Mouse (Mus musculus): ENCODE results near the gene Plin3. TPM values are rescaled to one million over a fixed set of nuclear protein-coding genes. Genes with fewer than 3 reads are reported as not detected.
A peak's percentile ranks its signal among the peaks of the same experiment; 100 is the strongest.

Gene Plin3
- 25.8 and 26.8 TPM in 2 replicates for polyA plus RNA-seq (2015; fragmentation: Nextera tagmentation; extraction: Ambion mirVana)

GRCm38 (mm10) chr17:56292531-56293222, at the start of gene Plin3:
Plin3 (minus strand) TSS chr17:56292873.
- H3K27me3 ChIP-seq (ENCODE audit: insufficient read depth, low read length): no peaks in the 10 kb centered on the region
- H3K4me2 ChIP-seq (ENCODE audit: low read depth, low read length): peak within 1 kb of the TSS; percentile 86
- peak within 1 kb of the TSS; percentile 93 for H3K27ac ChIP-seq (ENCODE audit: low read depth)
- H3K9ac ChIP-seq (replicated peaks): peak within 1 kb of the TSS; percentile 56; the same call in 1 of the 2 replicates
- DNase-seq: no peak
- H3K4me3 ChIP-seq (ENCODE audit: low read depth, low read length): no peak within 1 kb of the TSS
- TF ChIP-seq EP300 (IDR thresholded peaks at IDR 0.05; ENCODE audit: low read depth) (no peak), CTCF (IDR thresholded peaks at IDR 0.05; ENCODE audit: low read depth) (no peak)
- no peaks in the 10 kb centered on the region for H3K36me3 ChIP-seq (replicated peaks; ENCODE audit: insufficient read depth, low read length)
- peaks cover 39% of the 10 kb centered on the region for H3K4me1 ChIP-seq (ENCODE audit: insufficient read depth)
- H3K9me3 ChIP-seq (ENCODE audit: low read length): no peaks in the 10 kb centered on the region
- 82% methylated on average over 4 of the region's 4 CpGs for WGBS (ENCODE audit: insufficient replicate concordance)
- no peak for ATAC-seq

GRCm38 (mm10) chr17:56340717-56341116, 48.0 kb upstream of the Plin3 start:
- Histone ChIP-seq H3K4me2 (ENCODE audit: low read depth, low read length) (no peak overlapping the region), H3K9ac (replicated peaks) (no peak overlapping the region; the same call in 1 of the 2 replicates), H3K36me3 (replicated peaks; ENCODE audit: insufficient read depth, low read length) (no peaks in the 10 kb centered on the region; the same call in 1 of the 2 replicates), H3K4me1 (ENCODE audit: insufficient read depth) (peaks cover 5% of the 10 kb centered on the region; the same call in 1 of the 2 replicates), H3K27me3 (ENCODE audit: insufficient read depth, low read length) (no peaks in the 10 kb centered on the region), H3K4me3 (ENCODE audit: low read depth, low read length) (no peak overlapping the region), H3K27ac (ENCODE audit: low read depth) (no peak overlapping the region), H3K9me3 (ENCODE audit: low read length) (no peaks in the 10 kb centered on the region)
- ATAC-seq (no peak), DNase-seq (no peak)
- no peak for TF ChIP-seq CTCF (IDR thresholded peaks at IDR 0.05; ENCODE audit: low read depth)
- no peak for TF ChIP-seq EP300 (IDR thresholded peaks at IDR 0.05; ENCODE audit: low read depth)

- no peaks in the 10 kb centered on the region; the same call in 1 of the 2 replicates for H3K36me3 ChIP-seq (replicated peaks; ENCODE audit: insufficient read depth, low read length)
- DNase-seq (peak; percentile 66), ATAC-seq (peak; percentile 52)
- peaks cover 5% of the 10 kb centered on the region; the same call in 1 of the 2 replicates for H3K4me1 ChIP-seq (ENCODE audit: insufficient read depth)
- TF ChIP-seq EP300 (IDR thresholded peaks at IDR 0.05; ENCODE audit: low read depth) (no peak), CTCF (IDR thresholded peaks at IDR 0.05; ENCODE audit: low read depth) (peak; percentile 78)
- H3K27ac ChIP-seq (ENCODE audit: low read depth): no peak overlapping the region
- no peaks in the 10 kb centered on the region for H3K9me3 ChIP-seq (ENCODE audit: low read length)
- no peak overlapping the region for H3K4me2 ChIP-seq (ENCODE audit: low read depth, low read length)
- WGBS (ENCODE audit: insufficient replicate concordance): 42% methylated on average over 4 of the region's 4 CpGs
- no peaks in the 10 kb centered on the region for H3K27me3 ChIP-seq (ENCODE audit: insufficient read depth, low read length)
- H3K4me3 ChIP-seq (ENCODE audit: low read depth, low read length): no peak overlapping the region
- H3K9ac ChIP-seq (replicated peaks): no peak overlapping the region
Observed at GRCm38 (mm10) chr17:56338909-56339308, 46.2 kb upstream of the Plin3 start.

GRCm38 (mm10) chr17:56337791-56338190, 45.1 kb upstream of the Plin3 start:
- DNase-seq: no peak
- TF ChIP-seq CTCF (IDR thresholded peaks at IDR 0.05; ENCODE audit: low read depth): peak; percentile 29
- no peak for TF ChIP-seq EP300 (IDR thresholded peaks at IDR 0.05; ENCODE audit: low read depth)
- H3K36me3 ChIP-seq (replicated peaks; ENCODE audit: insufficient read depth, low read length): no peaks in the 10 kb centered on the region; the same call in 1 of the 2 replicates
- no peak overlapping the region for H3K27ac ChIP-seq (ENCODE audit: low read depth)
- no peak overlapping the region for H3K4me2 ChIP-seq (ENCODE audit: low read depth, low read length)
- ATAC-seq: no peak
- no peak overlapping the region for H3K4me3 ChIP-seq (ENCODE audit: low read depth, low read length)
- no peaks in the 10 kb centered on the region for H3K27me3 ChIP-seq (ENCODE audit: insufficient read depth, low read length)
- H3K9me3 ChIP-seq (ENCODE audit: low read length): no peaks in the 10 kb centered on the region
- no peak overlapping the region for H3K9ac ChIP-seq (replicated peaks)
- WGBS (ENCODE audit: insufficient replicate concordance): 61% methylated on average over 6 of the region's 6 CpGs
- H3K4me1 ChIP-seq (ENCODE audit: insufficient read depth): peaks cover 3% of the 10 kb centered on the region; the same call in 1 of the 2 replicates

GRCm38 (mm10) chr17:56337190-56337589, 44.5 kb upstream of the Plin3 start:
- ATAC-seq: peak; percentile 31; the same call in 1 of the 2 replicates
- Histone ChIP-seq H3K9ac (replicated peaks) (no peak overlapping the region), H3K4me1 (ENCODE audit: insufficient read depth) (peaks cover 3% of the 10 kb centered on the region; the same call in 1 of the 2 replicates), H3K4me2 (ENCODE audit: low read depth, low read length) (no peak overlapping the region), H3K4me3 (ENCODE audit: low read depth, low read length) (no peak overlapping the region), H3K27me3 (ENCODE audit: insufficient read depth, low read length) (no peaks in the 10 kb centered on the region), H3K36me3 (replicated peaks; ENCODE audit: insufficient read depth, low read length) (no peaks in the 10 kb centered on the region; the same call in 1 of the 2 replicates), H3K27ac (ENCODE audit: low read depth) (no peak overlapping the region), H3K9me3 (ENCODE audit: low read length) (no peaks in the 10 kb centered on the region)
- peak; percentile 59 for DNase-seq
- TF ChIP-seq EP300 (IDR thresholded peaks at IDR 0.05; ENCODE audit: low read depth): no peak
- TF ChIP-seq CTCF (IDR thresholded peaks at IDR 0.05; ENCODE audit: low read depth): peak; percentile 71
- 30% methylated on average over 4 of the region's 4 CpGs for WGBS (ENCODE audit: insufficient replicate concordance)

GRCm38 (mm10) chr17:56332987-56333386, 40.3 kb upstream of the Plin3 start:
- no peaks in the 10 kb centered on the region for H3K36me3 ChIP-seq (replicated peaks; ENCODE audit: insufficient read depth, low read length)
- no peak overlapping the region for H3K9ac ChIP-seq (replicated peaks)
- H3K4me2 ChIP-seq (ENCODE audit: low read depth, low read length): no peak overlapping the region
- ATAC-seq (no peak), DNase-seq (no peak)
- peaks cover 30% of the 10 kb centered on the region for H3K4me1 ChIP-seq (ENCODE audit: insufficient read depth)
- TF ChIP-seq EP300 (IDR thresholded peaks at IDR 0.05; ENCODE audit: low read depth): no peak
- TF ChIP-seq CTCF (IDR thresholded peaks at IDR 0.05; ENCODE audit: low read depth): peak; percentile 57
- H3K9me3 ChIP-seq (ENCODE audit: low read length): no peaks in the 10 kb centered on the region
- no peak overlapping the region for H3K27ac ChIP-seq (ENCODE audit: low read depth)
- H3K27me3 ChIP-seq (ENCODE audit: insufficient read depth, low read length): no peaks in the 10 kb centered on the region
- 61% methylated on average over 8 of the region's 8 CpGs for WGBS (ENCODE audit: insufficient replicate concordance)
- H3K4me3 ChIP-seq (ENCODE audit: low read depth, low read length): no peak overlapping the region

Data from liver, postnatal 0 days (tissue).